Mouse (Mus musculus) lung, postnatal 4 days (tissue): Measurements from ENCODE around the gene Col5a3.
"Not testable (repeated sequence)": the region's sequence is repeated elsewhere in the genome, so short reads cannot be mapped to it uniquely, and the experiment has no call there.

Source experiments
- DNase-seq, 2 experiments: peaks; one replicate each; pipeline ENCODE4 v3.0.0; 2021

Col5a3 gene

DNA sequence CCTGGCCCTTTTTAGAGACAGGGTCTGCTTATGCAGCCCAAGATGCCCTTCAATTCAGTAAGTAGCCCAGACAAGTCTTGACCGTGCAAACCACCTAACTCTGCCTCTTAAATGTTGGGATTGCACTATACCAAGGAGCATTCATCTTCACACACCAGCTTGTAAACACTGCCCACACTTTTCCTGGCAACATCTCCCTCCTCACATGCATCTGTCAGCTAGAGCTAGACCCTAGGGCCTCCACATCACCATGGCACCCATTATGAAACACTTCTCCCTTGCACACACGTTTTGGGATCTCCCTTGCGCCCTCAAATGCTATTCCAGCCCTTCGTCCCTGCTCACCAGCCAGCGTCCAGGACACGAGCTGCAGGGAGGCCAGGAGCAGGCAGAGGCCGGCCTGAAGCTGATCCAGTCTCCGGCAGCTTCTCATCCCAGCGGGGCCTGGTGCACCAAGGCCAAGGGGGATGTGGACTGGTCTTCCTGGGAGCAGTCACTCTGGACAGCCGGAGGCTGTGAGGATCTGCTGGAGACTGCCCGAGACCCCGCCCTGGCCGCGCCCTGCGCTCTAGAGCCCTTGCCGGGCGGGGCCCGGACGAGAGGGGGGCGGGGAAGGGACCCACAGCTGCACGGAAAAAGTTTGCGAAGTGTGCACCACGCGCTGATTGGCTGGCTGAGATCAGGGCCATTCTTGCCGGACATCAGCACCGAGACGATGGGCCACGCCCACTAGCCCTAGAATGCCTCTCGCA, at the start of gene Col5a3:
Col5a3 (minus strand) TSS at position 547 of the 752 bp plus-strand sequence.
- DNase-seq, result peak; percentile 53 to 76

GRCm38 (mm10) chr9:20862225-20862624, 47.4 kb upstream of the Col5a3 start:
- no peak for DNase-seq

- peak; percentile 30 to 40 for DNase-seq
Measured at GRCm38 (mm10) chr9:20861821-20862220, 47.0 kb upstream of the Col5a3 start.

- no peak for DNase-seq
Measured at GRCm38 (mm10) chr9:20859926-20860325, 45.1 kb upstream of the Col5a3 start.

- DNase-seq, result peak; percentile 31 to 62
Measured at GRCm38 (mm10) chr9:20857131-20857530, 42.3 kb upstream of the Col5a3 start.

DNA sequence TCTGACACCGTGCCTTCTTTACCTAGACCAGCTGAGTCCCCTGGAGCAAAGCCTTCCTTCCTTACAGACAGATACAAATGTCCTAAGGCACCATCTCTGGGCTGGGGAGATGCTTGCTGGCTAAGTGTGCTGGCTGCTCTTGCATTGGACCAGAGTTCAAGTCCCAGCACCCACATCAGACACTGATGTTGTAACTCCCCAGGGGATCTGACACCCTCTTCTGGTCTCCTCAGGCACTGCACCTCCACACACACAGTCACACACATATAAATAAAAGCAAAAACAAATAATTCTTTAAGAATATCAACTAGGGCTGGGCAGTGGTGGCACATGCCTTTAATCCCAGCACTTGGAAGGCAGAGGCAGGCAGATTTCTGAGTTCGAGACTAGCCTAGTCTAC, 35.3 kb upstream of the Col5a3 start:
- no peak for DNase-seq

GRCm38 (mm10) chr9:20842670-20843069, 27.8 kb upstream of the Col5a3 start:
- DNase-seq, result peak in 1 of 2 experiments; percentile 12

DNA sequence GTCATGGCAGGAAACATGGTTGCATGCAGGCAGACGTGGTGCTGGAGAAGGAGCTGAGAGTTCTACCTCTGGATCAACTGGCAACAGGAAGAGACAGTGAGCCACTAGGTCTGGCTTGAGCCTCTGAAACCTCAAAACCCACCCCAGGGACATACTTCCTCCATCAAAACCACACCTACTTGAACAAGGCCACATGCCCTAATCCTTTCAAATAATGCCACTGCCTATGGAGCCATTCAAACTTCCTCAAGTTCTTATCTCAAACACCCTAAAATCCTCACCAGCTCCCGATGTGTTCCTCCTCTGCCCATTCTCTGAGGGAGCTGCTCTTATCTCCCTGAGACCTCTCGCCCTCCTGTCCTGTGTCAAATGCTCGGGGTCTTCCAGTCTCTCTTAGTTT, 27.3 kb upstream of the Col5a3 start:
- DNase-seq, result no peak

GRCm38 (mm10) chr9:20838931-20839330, 24.1 kb upstream of the Col5a3 start:
- no peak for DNase-seq

- DNase-seq, result no peak
Measured at GRCm38 (mm10) chr9:20837184-20837947, 22.5 kb upstream of the Col5a3 start.

DNA sequence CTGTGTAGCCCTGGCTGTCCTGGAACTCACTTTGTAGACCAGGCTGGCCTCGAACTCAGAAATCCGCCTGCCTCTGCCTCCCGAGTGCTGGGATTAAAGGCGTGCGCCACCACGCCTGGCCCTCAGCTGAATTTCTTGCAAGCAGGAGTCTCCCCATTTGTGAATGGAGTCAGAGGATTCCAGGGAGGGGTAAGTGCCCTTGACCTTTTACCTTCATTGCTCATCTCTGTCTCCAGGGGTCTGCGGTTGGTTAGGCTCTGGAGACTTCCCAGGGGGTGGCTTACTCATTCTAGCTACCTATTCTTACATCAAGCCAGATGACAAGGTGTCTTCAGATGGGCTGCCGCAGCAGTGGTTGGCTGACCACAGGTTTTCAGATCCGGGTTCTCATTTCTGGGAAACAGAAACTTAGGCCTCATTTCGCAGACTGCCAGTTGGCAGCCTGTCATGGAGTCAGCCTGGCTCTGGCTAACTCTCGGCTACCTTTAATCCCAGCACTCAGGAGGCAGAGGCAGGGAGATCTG, 20.6 kb upstream of the Col5a3 start:
- DNase-seq, result not testable (repeated sequence)

DNA sequence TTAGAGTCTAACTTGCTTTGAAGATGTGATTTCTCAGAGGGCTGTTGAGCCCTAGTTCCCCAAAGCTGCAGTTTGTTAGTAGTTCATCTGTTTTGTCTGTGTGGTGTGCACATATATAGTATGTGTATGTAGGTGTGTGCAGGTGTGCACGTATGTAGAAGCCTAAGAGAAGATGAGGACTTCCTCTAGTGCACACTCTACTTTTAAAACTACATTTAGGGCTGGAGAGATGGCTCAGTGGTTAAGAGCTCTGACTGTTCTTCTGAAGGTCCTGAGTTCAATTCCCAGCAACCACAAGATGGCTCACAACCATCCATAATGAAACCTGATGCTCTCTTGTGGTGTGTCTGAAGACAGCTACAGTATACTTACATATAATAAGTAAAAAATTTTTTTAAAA, 20.0 kb upstream of the Col5a3 start:
- no peak for DNase-seq

DNA sequence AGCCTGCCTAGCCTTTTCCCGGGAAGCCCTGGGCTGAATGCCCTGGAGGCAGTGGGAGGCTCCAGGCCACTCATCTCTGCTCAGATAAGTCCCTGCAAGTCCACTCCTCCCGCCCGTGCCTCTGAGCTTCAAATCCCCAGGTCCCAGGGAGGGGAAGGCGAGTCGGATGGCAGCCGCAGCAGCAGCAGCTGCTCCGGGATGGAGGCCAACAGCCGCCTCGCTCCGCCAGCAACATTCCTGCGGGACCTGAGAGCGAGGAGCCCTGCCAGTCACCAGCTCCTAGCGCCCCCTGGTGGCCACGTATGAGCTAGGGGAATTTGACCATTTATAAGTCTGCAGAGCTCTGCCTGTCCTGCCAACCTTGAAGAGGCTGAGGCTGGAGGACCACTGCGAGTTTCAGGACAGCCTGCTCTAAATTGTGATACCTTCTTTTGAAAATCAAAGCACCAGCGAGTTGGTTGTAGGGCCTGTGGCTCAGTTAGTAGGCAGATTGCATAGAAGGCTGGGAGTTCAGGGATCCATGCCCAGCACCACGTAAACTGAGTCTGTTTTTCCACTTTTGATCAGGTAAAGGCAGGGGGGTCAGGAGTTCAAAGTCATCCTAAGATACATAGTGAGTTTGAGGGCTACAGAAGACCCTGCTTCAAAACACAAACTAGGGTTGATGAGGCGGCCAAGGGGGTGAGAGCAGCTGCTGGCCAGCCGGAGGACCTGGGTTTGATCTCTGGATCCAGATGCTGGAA, 16.2 kb upstream of the Col5a3 start:
- peak; percentile 93 to 96 for DNase-seq

DNA sequence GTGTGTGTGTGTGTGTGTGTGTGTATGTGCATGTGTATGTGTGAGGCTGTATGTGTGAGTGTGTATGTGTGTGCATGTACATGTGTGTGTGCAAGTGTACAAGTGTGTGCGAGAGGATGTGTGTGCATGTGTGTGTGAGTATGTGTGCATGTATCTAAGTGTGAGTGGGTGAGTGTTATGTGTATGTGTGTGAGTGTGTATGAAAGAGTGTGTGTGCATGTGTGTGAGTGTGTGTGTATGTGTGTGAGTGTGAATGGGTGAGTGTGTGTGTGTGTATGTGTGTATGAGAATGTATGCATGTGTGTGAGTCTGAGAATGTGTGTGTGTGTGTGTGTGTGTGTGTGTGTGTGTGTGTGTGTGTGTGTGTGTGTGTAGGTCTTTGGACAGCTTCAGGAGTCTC, 13.3 kb upstream of the Col5a3 start:
- no peak for DNase-seq

DNA sequence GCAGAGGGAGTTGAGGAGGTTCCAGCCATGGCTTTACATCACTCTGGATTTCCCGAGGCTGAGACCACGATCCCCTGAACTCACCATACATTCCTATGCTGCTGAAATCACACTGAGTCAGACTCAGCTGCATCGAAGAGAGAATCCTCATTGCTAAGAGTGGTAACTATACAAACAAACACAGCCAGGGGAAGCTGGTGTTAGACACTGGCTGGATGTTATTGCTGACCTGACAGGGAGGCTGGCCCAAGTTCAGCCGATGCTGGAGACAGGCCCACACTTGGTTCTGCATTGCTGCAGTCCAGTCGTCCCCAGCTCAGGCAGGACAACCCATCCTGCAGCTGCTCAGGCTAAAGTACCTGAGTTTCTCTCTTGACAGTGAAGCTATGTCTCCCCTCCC, 10.9 kb upstream of the Col5a3 start:
- peak; percentile 8 to 30 for DNase-seq

DNA sequence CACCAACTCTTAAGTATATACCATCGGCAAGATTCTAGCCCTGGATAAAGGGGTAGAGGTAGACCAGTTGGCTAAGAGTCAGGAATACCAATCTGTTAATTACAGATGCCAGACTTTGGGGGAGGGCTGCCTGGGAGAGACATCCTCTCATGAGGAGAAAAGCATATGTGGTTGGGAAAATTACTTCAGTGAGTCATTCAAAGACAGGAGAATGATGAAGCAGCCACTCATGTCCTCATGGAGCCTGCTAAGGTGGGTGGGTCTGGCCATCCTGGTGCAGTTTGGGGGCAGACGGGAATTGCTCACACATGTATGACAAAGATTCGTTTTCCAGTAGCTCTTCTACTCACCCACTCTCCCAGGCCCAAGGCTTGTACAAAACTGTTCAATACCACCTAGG, 8.0 kb upstream of the Col5a3 start:
- DNase-seq, result no peak

DNA sequence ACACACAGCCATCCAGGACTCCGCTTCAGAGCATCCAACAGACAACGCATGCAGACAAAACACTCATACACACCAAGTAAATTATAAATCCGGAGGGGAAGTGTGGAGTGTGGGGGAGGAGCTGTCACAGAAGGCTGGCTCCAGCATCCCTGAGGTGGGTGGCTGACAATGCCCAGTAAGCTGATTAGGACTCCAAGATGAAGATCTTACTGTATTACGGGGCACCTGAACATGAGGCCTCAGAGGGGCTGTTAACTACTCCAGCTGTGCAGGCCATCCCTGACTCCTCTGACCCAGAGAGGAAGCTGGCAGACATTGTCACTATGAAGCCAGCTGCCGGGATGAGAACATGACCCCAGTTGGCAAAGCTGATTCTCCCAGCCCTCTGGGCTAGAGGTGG, 5.1 kb upstream of the Col5a3 start:
- no peak for DNase-seq

GRCm38 (mm10) chr9:20818236-20818635, 3.4 kb upstream of the Col5a3 start, which contains the start of gene Rdh8:
TSS of gene Rdh8 (plus strand) at chr9:20818503.
- DNase-seq, result no peak

GRCm38 (mm10) chr9:20812537-20813271, 2.2 kb downstream of the Col5a3 start:
- DNase-seq, result peak; percentile 45 to 53

- DNase-seq, result no peak
Measured at GRCm38 (mm10) chr9:20810773-20811172, 4.1 kb downstream of the Col5a3 start.

GRCm38 (mm10) chr9:20810271-20810670, 4.6 kb downstream of the Col5a3 start:
- DNase-seq, result no peak

DNA sequence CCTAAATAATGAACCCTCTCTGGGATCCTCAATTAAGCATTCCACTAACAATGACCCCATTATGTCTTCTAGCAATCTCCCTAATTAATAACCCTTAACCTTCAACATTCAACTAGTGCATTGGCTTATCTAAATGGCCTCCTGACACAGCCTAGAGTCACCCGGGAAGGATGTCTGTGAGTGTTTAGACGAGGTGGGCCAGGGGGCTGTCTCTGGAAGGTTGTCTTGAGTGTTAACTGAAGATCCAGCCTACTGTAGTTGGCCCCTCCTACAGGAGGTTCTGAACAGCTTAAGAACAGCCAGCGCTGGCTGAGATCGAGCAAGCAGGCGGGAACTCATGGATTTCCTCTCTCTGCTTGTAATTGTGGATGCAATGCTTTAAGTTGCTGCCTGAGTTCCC, 9.2 kb downstream of the Col5a3 start:
- no peak for DNase-seq

DNA sequence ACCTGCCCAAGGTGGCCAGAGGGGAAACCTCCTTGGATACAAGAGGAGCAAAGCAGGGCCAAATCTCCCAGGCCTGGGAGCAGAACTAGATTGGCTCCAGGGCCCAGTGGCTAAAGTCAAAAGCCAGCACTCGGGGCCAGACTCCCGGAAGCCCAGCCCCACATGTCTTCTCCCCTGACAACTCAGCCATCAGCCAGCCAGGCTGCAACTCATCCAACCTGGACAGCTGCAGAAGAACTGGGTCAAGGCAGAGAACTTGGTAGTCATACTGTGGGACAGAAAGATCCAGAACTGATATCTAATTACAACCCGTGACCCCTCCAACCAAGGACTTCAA, 9.7 kb downstream of the Col5a3 start:
- DNase-seq, result no peak
